Mouse (Mus musculus) midbrain, embryonic 11.5 days (tissue): ENCODE measurements around the gene Oaz2. TPM values are rescaled to one million over a fixed set of nuclear protein-coding genes. Genes with fewer than 3 reads are reported as not detected.
"Not testable (repeated sequence)": the region's sequence is repeated elsewhere in the genome, so short reads cannot be mapped to it uniquely, and the experiment has no call there.

Source experiments
- ATAC-seq: fragments of 200-750 bp; cut with Nextera tagmentation; 2 replicates; pipeline ENCODE4 v1.8.0; 2017; ENCODE audit warnings: moderate TSS enrichment, moderate library complexity; ENCODE audit not compliant: low FRiP score
- DNase-seq: peaks from one replicate; pipeline ENCODE4 v3.0.0; 2015; ENCODE audit warnings: low spot score; ENCODE audit errors: missing footprints
- H3K27ac ChIP-seq: fragments of 300-500 bp; sonication (generic); 2 replicates; pipeline ENCODE4 v1.5.1; 2014; ENCODE audit warnings: low read depth, low read length
- H3K27me3 ChIP-seq: fragments of 300-500 bp; sonication (generic); 2 replicates; pipeline ENCODE4 v1.6.1; 2014; ENCODE audit warnings: mild to moderate bottlenecking, low read length, moderate library complexity, mixed read lengths; ENCODE audit not compliant: control insufficient read depth, insufficient read depth
- H3K36me3 ChIP-seq: fragments of 300-500 bp; sonication (generic); 2 replicates; pipeline ENCODE4 v1.6.1; 2014; ENCODE audit warnings: mild to moderate bottlenecking, low read length, moderate library complexity, mixed read lengths; ENCODE audit not compliant: control insufficient read depth, insufficient read depth
- H3K4me1 ChIP-seq: fragments of 300-500 bp; sonication (generic); 2 replicates; pipeline ENCODE4 v1.6.1; 2014; ENCODE audit warnings: low read length; ENCODE audit not compliant: control insufficient read depth, insufficient read depth
- H3K4me2 ChIP-seq: fragments of 300-500 bp; sonication (generic); 2 replicates; pipeline ENCODE4 v1.6.1; 2014; ENCODE audit warnings: mild to moderate bottlenecking, moderate library complexity
- H3K4me3 ChIP-seq: fragments of 300-500 bp; sonication (generic); 2 replicates; pipeline ENCODE4 v1.5.1; 2014; ENCODE audit warnings: low read depth, low read length
- H3K9ac ChIP-seq: fragments of 300-500 bp; sonication (generic); 2 replicates; pipeline ENCODE4 v1.6.1; 2014; ENCODE audit warnings: low read length
- H3K9me3 ChIP-seq: fragments of 300-500 bp; sonication (generic); 2 replicates; pipeline ENCODE4 v1.6.1; 2016; ENCODE audit warnings: low read length; ENCODE audit not compliant: control insufficient read depth
- WGBS: fragments of 180-500 bp; shearing (Covaris S2); extraction: QIAGEN DNeasy Blood & Tissue Kit; methylation state at CpG from one replicate; pipeline ENCODE4 v1.1.7; 2014; 5-methylcytosine and 5-hydroxymethylcytosine counted together
- polyA plus RNA-seq: library from polyadenylated mRNA; unstranded; fragments of >200 nt; fragmentation: Nextera tagmentation; extraction: Ambion mirVana; gene quantifications from 2 replicates; pipeline ENCODE4 v1.2.1, GENCODE M21; 2014

The Oaz2 gene
- polyA plus RNA-seq, 1 experiment from 2014 or later, result 215 TPM

DNA sequence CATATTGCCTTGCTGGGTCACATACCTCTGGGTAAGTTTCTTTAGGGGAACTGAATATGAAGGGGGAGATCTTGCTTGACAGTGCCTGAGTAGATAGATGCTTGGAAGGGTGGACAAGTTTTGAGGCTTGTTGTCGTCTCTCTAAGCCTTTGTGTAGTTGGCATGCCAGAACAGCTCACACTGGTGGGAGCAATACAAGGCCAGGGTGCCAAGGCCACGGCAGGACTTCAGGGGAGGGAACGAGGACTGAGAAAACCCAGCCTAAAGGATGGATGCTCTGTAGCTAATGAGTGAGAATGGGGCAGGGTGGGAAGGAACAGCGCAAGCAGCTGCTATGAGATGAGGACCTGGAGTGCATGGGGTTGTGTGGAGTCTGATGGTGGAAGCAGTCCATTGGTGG lies 22.8 kb upstream of the Oaz2 start:
- H3K4me3 ChIP-seq, result no peak overlapping the region
- DNase-seq (no peak), ATAC-seq (no peak)
- no peak overlapping the region for H3K4me2 ChIP-seq
- no peak overlapping the region for H3K27ac ChIP-seq
- H3K4me1 ChIP-seq, result peaks cover 13% of the 10 kb centered on the region
- H3K36me3 ChIP-seq, result no peaks in the 10 kb centered on the region
- H3K9ac ChIP-seq, result no peak overlapping the region
- H3K9me3 ChIP-seq, result no peaks in the 10 kb centered on the region
- 88% methylated on average over 4 of the region's 4 CpGs for WGBS
- no peaks in the 10 kb centered on the region; the same call in 1 of the 2 replicates for H3K27me3 ChIP-seq

DNA sequence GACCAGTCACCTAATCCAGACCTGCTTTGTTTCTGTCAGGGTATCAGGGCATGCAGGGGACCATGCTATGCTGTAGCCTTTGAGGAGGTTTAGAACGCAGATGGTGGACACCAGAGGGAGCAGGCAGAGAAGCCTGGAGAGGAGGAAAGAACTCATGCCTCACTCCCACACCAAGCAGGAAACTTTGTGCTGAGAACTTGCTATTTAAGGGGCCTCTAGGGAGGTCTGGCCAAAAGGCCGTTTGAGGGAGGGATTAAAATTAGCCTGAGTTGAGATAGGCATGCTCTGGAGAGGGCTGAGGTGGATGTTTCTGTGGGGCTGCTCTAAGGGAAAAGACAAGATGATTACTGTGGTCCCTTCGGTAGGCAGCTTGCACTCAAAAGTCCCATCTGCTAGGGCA lies 21.8 kb upstream of the Oaz2 start:
- H3K9ac ChIP-seq, result no peak overlapping the region
- 64% methylated on average over 3 of the region's 3 CpGs for whole genome bisulfite sequencing
- H3K4me3 ChIP-seq, result no peak overlapping the region
- H3K27me3 ChIP-seq, result no peaks in the 10 kb centered on the region
- H3K4me1 ChIP-seq, result peaks cover 8% of the 10 kb centered on the region
- no peaks in the 10 kb centered on the region for H3K36me3 ChIP-seq
- ATAC-seq (no peak), DNase-seq (no peak)
- no peak overlapping the region for H3K4me2 ChIP-seq
- no peaks in the 10 kb centered on the region for H3K9me3 ChIP-seq
- H3K27ac ChIP-seq, result no peak overlapping the region

DNA sequence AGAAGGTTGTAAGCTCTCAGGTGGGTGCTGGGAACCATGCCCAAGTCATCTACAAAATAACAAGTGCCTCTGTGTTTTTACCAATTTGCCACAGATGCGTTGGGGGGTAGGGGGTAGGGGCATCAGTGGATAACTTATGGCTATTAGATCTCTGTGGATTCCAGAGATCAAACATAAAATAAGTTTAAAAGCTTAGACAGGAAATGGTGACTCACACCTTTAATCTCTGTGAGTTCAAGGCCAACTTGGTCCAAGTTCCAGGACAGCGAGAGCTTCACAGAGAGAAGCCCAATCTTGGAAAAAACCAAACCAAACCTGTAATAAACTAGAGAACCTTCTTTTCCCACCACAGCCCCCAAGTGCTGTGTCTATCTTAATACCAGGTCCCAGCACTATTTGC lies 21.0 kb upstream of the Oaz2 start:
- Histone ChIP-seq H3K4me2 (no peak overlapping the region), H3K9ac (no peak overlapping the region), H3K36me3 (no peaks in the 10 kb centered on the region), H3K27ac (no peak overlapping the region), H3K27me3 (no peaks in the 10 kb centered on the region), H3K9me3 (no peaks in the 10 kb centered on the region), H3K4me1 (peaks cover under 1% of the 10 kb centered on the region), H3K4me3 (no peak overlapping the region)
- ATAC-seq, result no peak
- DNase-seq, result no peak
- 87% methylated on average over 2 of the region's 2 CpGs for WGBS

DNA sequence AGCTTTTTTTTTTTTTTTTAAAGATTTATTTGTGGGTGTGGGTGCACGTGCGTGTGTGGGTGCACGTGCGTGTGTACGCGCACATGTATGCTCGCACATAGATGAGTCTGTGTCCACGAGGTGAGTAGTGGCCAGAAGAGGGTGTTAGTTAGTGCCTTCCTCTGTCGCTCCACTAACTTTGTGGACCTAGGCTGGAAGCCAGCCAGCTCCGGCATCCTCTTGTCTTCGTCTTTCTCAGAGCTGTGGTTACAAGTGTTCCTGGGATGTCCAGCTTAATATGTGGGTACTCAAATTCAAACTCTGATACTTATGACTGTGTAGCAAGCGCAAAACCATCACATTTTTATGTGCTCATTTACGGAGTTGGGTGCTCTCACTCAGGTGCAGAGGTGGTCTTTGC lies 19.1 kb upstream of the Oaz2 start:
- H3K4me1 ChIP-seq, result no peaks in the 10 kb centered on the region
- no peak overlapping the region for H3K4me3 ChIP-seq
- no peak overlapping the region for H3K4me2 ChIP-seq
- no peak for ATAC-seq
- no peaks in the 10 kb centered on the region for H3K9me3 ChIP-seq
- H3K27me3 ChIP-seq, result no peaks in the 10 kb centered on the region
- H3K9ac ChIP-seq, result no peak overlapping the region
- H3K27ac ChIP-seq, result no peak overlapping the region
- no peak for DNase-seq
- WGBS, result 94% methylated on average over 13 of the region's 13 CpGs
- no peaks in the 10 kb centered on the region for H3K36me3 ChIP-seq

DNA sequence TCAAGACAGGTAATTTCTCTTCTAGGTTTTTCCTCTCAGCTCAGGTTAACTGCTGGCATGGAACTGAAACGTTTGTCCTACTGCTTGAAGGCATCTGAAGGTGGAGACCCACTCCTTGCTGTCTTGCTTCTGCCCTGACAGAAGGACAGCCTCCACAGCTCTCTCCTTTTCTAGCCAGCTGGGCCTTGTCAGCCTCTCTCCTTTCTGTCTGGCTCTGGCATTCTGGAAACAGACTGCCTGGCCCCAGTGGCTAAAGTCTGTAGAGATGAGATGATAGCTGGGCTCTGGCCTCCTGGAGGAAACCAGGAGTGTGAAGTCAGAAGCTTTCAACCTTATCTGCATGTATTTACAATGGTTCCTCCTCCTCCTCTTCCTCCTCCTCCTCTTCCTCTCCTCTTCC lies 17.8 kb upstream of the Oaz2 start:
- ATAC-seq, result no peak
- 80% methylated on average over 1 of the region's 1 CpGs for WGBS
- H3K27me3 ChIP-seq, result no peaks in the 10 kb centered on the region

DNA sequence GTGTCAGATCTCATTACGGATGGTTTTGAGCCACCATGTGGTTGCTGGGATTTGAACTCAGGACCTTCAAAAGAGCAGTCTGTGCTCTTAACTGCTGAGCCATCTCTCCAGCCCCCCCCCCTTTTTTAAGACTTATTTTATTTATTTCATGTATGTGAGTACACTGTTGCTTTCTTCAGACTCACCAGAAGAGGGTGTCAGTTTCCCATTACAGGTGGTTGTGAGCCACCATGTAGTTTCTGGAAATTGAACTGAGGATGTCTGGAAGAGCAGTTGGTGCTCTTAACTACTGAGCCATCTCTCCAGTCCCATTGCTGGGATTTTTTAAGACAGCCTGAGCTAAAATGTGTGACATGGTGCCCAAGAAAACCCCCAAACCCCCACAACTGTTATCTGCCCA lies 15.8 kb upstream of the Oaz2 start:
- not testable (repeated sequence) for H3K27me3 ChIP-seq, H3K4me3 ChIP-seq, H3K9me3 ChIP-seq, H3K4me1 ChIP-seq, ATAC-seq, H3K27ac ChIP-seq, H3K36me3 ChIP-seq, H3K4me2 ChIP-seq, H3K9ac ChIP-seq, DNase-seq
- 95% methylated on average over 1 of the region's 1 CpGs for WGBS

More for the DNA sequence above, 17.8 kb upstream of the Oaz2 start:
- DNase-seq, result no peak
- Histone ChIP-seq H3K9ac (no peak overlapping the region), H3K36me3 (no peaks in the 10 kb centered on the region), H3K4me2 (no peak overlapping the region), H3K4me1 (no peaks in the 10 kb centered on the region), H3K9me3 (no peaks in the 10 kb centered on the region), H3K27ac (no peak overlapping the region), H3K4me3 (no peak overlapping the region)

DNA sequence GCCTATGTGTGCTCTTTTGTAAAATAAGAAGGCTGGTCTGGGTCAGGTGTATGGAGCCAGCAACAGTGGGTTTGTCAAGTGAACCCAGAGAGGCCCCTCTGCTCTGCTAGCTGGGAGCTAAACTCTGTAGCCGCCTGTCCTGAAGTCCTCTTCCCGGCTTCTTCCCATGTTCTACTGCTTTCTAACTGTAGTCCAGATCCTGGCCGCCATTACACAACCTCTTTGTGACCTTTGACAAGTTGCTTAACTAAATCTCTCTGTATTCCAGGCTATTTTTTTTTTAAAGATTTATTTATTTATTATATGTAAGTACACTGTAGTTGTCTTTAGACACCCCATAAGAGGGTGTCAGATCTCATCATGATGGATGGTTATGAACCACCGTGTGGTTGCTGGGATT lies 14.1 kb upstream of the Oaz2 start:
- WGBS, result 92% methylated on average over 4 of the region's 4 CpGs
- no peak overlapping the region for H3K4me3 ChIP-seq
- no peaks in the 10 kb centered on the region for H3K4me1 ChIP-seq
- DNase-seq, result no peak
- no peaks in the 10 kb centered on the region for H3K27me3 ChIP-seq
- no peaks in the 10 kb centered on the region for H3K36me3 ChIP-seq
- H3K27ac ChIP-seq, result no peak overlapping the region
- ATAC-seq, result no peak
- H3K9ac ChIP-seq, result no peak overlapping the region
- H3K9me3 ChIP-seq, result no peaks in the 10 kb centered on the region
- no peak overlapping the region for H3K4me2 ChIP-seq

DNA sequence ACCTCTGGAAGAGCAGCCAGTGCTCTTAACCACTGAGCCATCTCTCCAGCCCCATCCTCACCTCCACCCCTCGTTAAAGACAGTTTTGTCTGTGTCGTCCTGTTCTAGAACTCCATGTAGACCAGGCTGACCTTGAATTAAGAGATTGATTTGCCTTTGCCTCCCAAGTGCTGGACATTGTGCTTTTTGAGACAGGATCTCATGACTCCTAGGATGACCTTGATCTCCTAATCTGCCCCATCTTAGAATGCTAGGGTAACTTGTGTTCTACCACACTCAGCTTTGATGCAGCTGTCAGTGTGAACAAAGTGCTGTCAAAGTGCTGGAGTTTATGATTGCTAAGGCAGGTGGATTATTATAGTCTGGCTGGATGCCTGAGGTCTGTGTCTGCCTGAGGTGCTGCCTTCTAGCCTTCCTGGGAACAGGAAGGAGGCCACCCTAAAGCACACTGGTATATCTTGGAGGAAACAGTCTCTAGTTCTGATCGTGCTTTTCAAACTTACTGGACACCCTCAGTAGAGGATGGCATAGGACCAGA lies 13.0 kb upstream of the Oaz2 start:
- DNase-seq (no peak), ATAC-seq (no peak)
- H3K9ac ChIP-seq, result no peak overlapping the region
- no peaks in the 10 kb centered on the region for H3K4me1 ChIP-seq
- H3K27me3 ChIP-seq, result no peaks in the 10 kb centered on the region
- no peaks in the 10 kb centered on the region for H3K36me3 ChIP-seq
- no peak overlapping the region for H3K4me3 ChIP-seq
- H3K4me2 ChIP-seq, result no peak overlapping the region
- H3K27ac ChIP-seq, result no peak overlapping the region
- no peaks in the 10 kb centered on the region for H3K9me3 ChIP-seq
- WGBS, result 89% methylated on average over 3 of the region's 3 CpGs

DNA sequence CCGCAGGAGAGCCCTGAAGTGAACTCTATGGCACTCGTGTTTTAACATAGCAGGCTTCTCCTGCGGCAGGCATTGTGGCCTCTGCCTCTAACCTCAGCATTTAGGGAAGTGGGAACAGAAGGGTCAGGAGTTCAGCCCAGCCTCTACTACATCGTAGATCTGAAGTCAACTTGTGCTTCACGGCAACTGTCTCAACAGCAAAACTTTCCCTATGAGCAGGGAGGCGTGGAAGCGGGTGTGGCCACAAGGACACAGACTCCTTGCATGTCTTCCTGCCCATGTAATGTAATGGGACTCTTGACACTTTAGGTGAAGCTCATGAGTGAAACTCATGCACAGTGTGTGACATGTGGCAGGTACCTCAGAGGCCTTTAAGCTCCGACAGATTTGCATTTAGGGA lies 12.3 kb upstream of the Oaz2 start:
- H3K4me3 ChIP-seq, result no peak overlapping the region
- ATAC-seq, result no peak
- H3K27me3 ChIP-seq, result no peaks in the 10 kb centered on the region
- no peak for DNase-seq
- WGBS, result 90% methylated on average over 8 of the region's 8 CpGs
- H3K36me3 ChIP-seq, result no peaks in the 10 kb centered on the region
- H3K27ac ChIP-seq, result no peak overlapping the region
- H3K9ac ChIP-seq, result no peak overlapping the region
- H3K9me3 ChIP-seq, result no peaks in the 10 kb centered on the region
- no peak overlapping the region for H3K4me2 ChIP-seq
- H3K4me1 ChIP-seq, result no peaks in the 10 kb centered on the region

DNA sequence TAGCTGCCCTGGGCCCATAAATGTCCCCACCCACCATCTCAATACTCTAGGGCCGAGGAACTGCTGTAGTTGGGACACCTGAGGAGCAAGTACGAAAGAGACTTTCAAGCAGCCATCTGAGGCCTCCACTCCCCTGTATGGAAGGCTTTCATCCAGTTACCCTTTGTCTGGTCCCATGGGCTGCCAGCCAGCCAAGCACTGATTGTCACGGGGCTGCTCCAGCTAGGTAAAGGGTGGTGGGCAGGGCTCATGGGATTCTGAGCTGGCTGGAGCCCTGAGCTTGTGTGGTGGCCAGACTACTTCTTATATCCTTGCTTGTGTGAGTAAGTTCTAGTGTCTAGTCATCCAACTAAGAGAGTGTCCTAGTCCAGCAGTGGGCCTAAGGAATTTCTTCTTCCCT lies 10.6 kb upstream of the Oaz2 start:
- no peak overlapping the region for H3K9ac ChIP-seq
- no peak overlapping the region for H3K4me3 ChIP-seq
- WGBS, result 80% methylated on average over 3 of the region's 3 CpGs
- H3K27ac ChIP-seq, result no peak overlapping the region
- H3K9me3 ChIP-seq, result no peaks in the 10 kb centered on the region
- DNase-seq (no peak), ATAC-seq (no peak)
- H3K4me2 ChIP-seq, result no peak overlapping the region
- no peaks in the 10 kb centered on the region for H3K27me3 ChIP-seq
- H3K4me1 ChIP-seq, result no peaks in the 10 kb centered on the region
- no peaks in the 10 kb centered on the region for H3K36me3 ChIP-seq
